Mouse (Mus musculus): ENCODE measurements around the gene Nlrp4b.
"Not testable (repeated sequence)": the region's sequence is repeated elsewhere in the genome, so short reads cannot be mapped to it uniquely, and the experiment has no call there.

The Nlrp4b gene

DNA sequence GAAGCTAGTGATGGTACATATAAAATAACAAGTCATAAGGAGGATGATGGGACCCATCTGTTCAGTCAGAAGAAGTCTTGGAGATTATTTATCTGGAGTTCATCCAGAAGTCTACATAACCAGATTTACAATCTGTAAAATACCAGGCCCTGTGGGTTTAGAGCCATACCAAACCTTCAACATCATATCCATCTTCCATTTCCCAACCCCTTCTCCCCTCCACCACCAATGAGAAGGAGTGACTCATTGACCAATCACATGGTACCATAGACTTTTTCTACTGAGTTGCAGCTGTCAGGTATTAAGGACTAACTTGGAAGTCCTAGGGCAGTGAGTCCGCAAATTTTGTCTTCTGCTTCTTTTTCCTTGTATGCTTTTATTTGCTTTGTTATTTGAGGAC, at the start of gene Nlrp4b:
Nlrp4b (plus strand) TSS at position 301 of the 400 bp plus-strand sequence.
- no peak for DNase-seq (ENCODE audit: extremely low spot score)

DNA sequence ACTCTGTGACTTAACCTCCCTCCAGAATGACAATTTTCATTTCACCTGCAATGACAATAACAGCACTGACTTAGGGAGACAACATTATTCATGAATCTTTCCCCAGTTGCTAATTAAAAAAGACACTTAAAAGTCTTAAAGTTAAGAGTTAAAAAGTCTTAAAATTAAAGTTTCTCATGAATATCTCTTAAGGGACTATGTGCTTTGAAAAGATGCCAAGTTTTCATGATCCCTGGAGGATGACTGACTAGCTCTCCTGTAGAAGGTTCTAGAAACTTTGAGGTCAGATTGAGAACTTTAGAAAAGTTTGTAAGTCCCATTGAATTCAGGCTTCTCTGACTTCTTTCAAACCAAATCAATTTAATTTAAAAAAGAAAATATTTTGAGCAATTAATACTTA, 66.7 kb downstream of the Nlrp4b start, which contains the start of gene Vmn1r71:
Vmn1r71 (minus strand) TSS at position 101 of the 400 bp plus-strand sequence.
- DNase-seq (ENCODE audit: extremely low spot score), result no peak

DNA sequence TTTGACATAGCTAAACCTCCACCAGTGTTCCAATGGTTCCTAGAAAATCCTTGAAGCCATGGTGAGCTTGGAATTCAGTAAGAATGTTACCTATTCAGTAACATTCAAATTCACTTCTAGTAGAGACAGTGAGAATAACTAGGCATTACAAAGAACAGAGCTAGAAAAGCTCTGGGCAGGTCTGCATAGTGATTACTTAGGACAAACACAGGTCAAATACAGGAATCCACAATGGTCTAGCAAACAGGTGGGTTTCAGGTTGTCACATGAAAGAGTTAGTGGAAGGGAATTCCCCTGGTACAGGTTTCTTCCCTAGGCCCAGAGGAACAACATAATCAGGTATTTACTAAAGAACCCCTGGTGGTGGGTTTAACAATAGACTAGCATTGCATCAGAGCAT, 70.0 kb downstream of the Nlrp4b start:
- not testable (repeated sequence) for DNase-seq (ENCODE audit: extremely low spot score)
